8 mouse cellular contexts compared by ENCODE assay signal in the genomic region with DNA sequence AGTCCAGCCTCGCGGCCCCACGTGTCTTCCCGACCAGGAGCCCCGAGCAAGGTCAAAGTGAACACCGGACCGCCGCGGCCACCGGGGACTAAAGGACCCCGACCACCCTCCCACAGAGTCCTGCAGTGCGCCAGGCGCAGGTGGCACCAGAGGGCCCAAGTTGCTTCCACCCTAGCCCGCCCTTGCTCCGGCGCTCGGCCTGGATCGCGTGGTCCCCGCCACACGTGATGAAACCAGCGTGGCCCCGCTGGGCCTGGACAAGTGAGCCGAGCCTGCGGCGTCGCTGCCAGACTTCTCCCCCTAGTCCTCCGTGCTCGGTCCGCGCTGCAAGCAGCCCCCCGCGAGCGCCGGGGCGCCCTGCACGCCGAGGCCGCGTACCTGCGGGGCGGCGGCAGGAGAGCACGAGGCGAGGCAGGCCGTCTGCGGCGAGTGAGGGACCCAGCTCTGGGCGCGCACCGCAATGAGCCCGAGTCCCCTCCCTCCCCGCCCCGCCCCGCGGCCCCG. TPM values are rescaled to one million over a fixed set of nuclear protein-coding genes. Genes with fewer than 3 reads are reported as not detected.
DNase-seq lines count a peak whose midpoint lies in the region; ATAC-seq and TF ChIP-seq lines count a peak whose summit lies in the region.

No protein-coding gene starts in this region.

- no peaks in the 10 kb centered on the region for H3K9me3 ChIP-seq in lung, embryonic 15.5 days
- H3K9me3 ChIP-seq in forebrain, embryonic 16.5 days (ENCODE audit: control insufficient read depth, low read length), result 0 out of 2 replicates have a peak, but pooled peaks cover 3% of the 10 kb centered on the region
- H3K9me3 ChIP-seq in hindbrain, embryonic 15.5 days, result no peaks in the 10 kb centered on the region
- no peaks in the 10 kb centered on the region for H3K9me3 ChIP-seq in lung, postnatal 0 days (ENCODE audit: low read length)
- no peaks in the 10 kb centered on the region for H3K9me3 ChIP-seq in stomach, postnatal 0 days (ENCODE audit: control insufficient read depth, low read length)

- peaks cover 30% of the 10 kb centered on the region for H3K4me1 ChIP-seq in lung, embryonic 15.5 days
- peaks cover 5% of the 10 kb centered on the region for H3K4me1 ChIP-seq in cerebellum, adult 2 months (ENCODE audit: control insufficient read depth, insufficient read depth, low read length)
- H3K4me1 ChIP-seq in forebrain, embryonic 16.5 days (replicated peaks; ENCODE audit: control insufficient read depth, insufficient read depth, low read length), result peaks cover 32% of the 10 kb centered on the region
- peaks cover 43% of the 10 kb centered on the region for H3K4me1 ChIP-seq in hindbrain, embryonic 15.5 days (replicated peaks)
- H3K4me1 ChIP-seq in lung, postnatal 0 days (ENCODE audit: insufficient read depth, low read depth, low read length), result no peaks in the 10 kb centered on the region; the same call in 1 of the 2 replicates
- H3K4me1 ChIP-seq in stomach, postnatal 0 days (replicated peaks; ENCODE audit: control insufficient read depth, insufficient read depth), result 0 out of 2 replicates have a peak, but pooled peaks cover 4% of the 10 kb centered on the region

- peak overlapping the region; percentile 70 for H3K4me2 ChIP-seq in lung, embryonic 15.5 days
- H3K4me2 ChIP-seq in forebrain, embryonic 16.5 days (ENCODE audit: low read length), result peak overlapping the region; percentile 95
- peak overlapping the region; percentile 71 for H3K4me2 ChIP-seq in hindbrain, embryonic 15.5 days
- peak overlapping the region; percentile 85 for H3K4me2 ChIP-seq in lung, postnatal 0 days (replicated peaks; ENCODE audit: low read depth, low read length)
- peak overlapping the region; percentile 87 for H3K4me2 ChIP-seq in stomach, postnatal 0 days (replicated peaks; ENCODE audit: low read depth)

- H3K36me3 ChIP-seq in lung, embryonic 15.5 days, result peaks cover 44% of the 10 kb centered on the region
- H3K36me3 ChIP-seq in forebrain, embryonic 16.5 days (ENCODE audit: control insufficient read depth, insufficient read depth), result peaks cover 18% of the 10 kb centered on the region
- H3K36me3 ChIP-seq in hindbrain, embryonic 15.5 days, result peaks cover 54% of the 10 kb centered on the region
- H3K36me3 ChIP-seq in lung, postnatal 0 days (ENCODE audit: insufficient read depth, low read length), result peaks cover 4% of the 10 kb centered on the region; the same call in 1 of the 2 replicates
- peaks cover 15% of the 10 kb centered on the region for H3K36me3 ChIP-seq in stomach, postnatal 0 days (ENCODE audit: control insufficient read depth, insufficient read depth, low read length)

- TF ChIP-seq EP300 in lung, postnatal 0 days (IDR thresholded peaks at IDR 0.05), result no peak
- no peak for TF ChIP-seq EP300 in stomach, postnatal 0 days (optimal IDR thresholded peaks at IDR 0.05)

- peak overlapping the region; percentile 91 for H3K9ac ChIP-seq in lung, embryonic 15.5 days
- peak overlapping the region; percentile 95 for H3K9ac ChIP-seq in forebrain, embryonic 16.5 days (replicated peaks; ENCODE audit: low read depth, low read length)
- peak overlapping the region; percentile 99 for H3K9ac ChIP-seq in hindbrain, embryonic 15.5 days
- H3K9ac ChIP-seq in lung, postnatal 0 days (replicated peaks; ENCODE audit: low read depth), result peak overlapping the region; percentile 76
- peak overlapping the region; percentile 89 for H3K9ac ChIP-seq in stomach, postnatal 0 days (ENCODE audit: low read length)

- TF ChIP-seq POLR2A in cerebellum, adult 2 months (IDR thresholded peaks at IDR 0.05; ENCODE audit: borderline replicate concordance, insufficient read depth, low read length), result no peak; the same call in 1 of the 2 replicates

- peak overlapping the region; percentile 78 for H3K4me3 ChIP-seq in lung, embryonic 15.5 days
- peak overlapping the region; percentile 62 for H3K4me3 ChIP-seq in cerebellum, adult 2 months (replicated peaks; ENCODE audit: insufficient read depth, low read depth, low read length)
- peak overlapping the region; percentile 84 for H3K4me3 ChIP-seq in forebrain, embryonic 16.5 days (replicated peaks; ENCODE audit: low read length)
- peak overlapping the region; percentile 100 for H3K4me3 ChIP-seq in hindbrain, embryonic 15.5 days
- peak overlapping the region; percentile 68 for H3K4me3 ChIP-seq in lung, postnatal 0 days (ENCODE audit: low read depth, low read length)
- H3K4me3 ChIP-seq in stomach, postnatal 0 days (ENCODE audit: low read depth, low read length), result peak overlapping the region; percentile 92

- under 1% methylated on average over 49 of the region's 57 CpGs for WGBS in lung, embryonic 15.5 days
- under 1% methylated on average over 49 of the region's 57 CpGs for WGBS in cerebellum, adult 2 months
- under 1% methylated on average over 52 of the region's 57 CpGs for whole genome bisulfite sequencing in forebrain, embryonic 16.5 days
- WGBS in hindbrain, embryonic 15.5 days, result under 1% methylated on average over 51 of the region's 57 CpGs
- 3% methylated on average over 25 of the region's 57 CpGs for WGBS in lung, postnatal 0 days
- WGBS in stomach, postnatal 0 days, result under 1% methylated on average over 39 of the region's 57 CpGs

- TF ChIP-seq CTCF in cerebellum, adult 2 months (IDR thresholded peaks at IDR 0.05; ENCODE audit: borderline replicate concordance, insufficient read depth, low read depth, low read length), result no peak
- TF ChIP-seq CTCF in lung, postnatal 0 days (IDR thresholded peaks at IDR 0.05), result peak; percentile 35
- no peak for TF ChIP-seq CTCF in stomach, postnatal 0 days (IDR thresholded peaks at IDR 0.05; ENCODE audit: low read depth)

- peak overlapping the region; percentile 95 for H3K27ac ChIP-seq in lung, embryonic 15.5 days
- H3K27ac ChIP-seq in cerebellum, adult 2 months (ENCODE audit: insufficient read depth, low read length), result peak overlapping the region; percentile 96
- peak overlapping the region; percentile 93 for H3K27ac ChIP-seq in forebrain, embryonic 16.5 days (ENCODE audit: low read length)
- peak overlapping the region; percentile 98 for H3K27ac ChIP-seq in hindbrain, embryonic 15.5 days (replicated peaks)
- H3K27ac ChIP-seq in lung, postnatal 0 days (ENCODE audit: low read length), result peak overlapping the region; percentile 92
- peak overlapping the region; percentile 98 for H3K27ac ChIP-seq in stomach, postnatal 0 days (replicated peaks)

- no peak for DNase-seq in lung, postnatal 14 days
- no peak for DNase-seq in cerebellum, adult 2 months
- DNase-seq in lung, postnatal 0 days (ENCODE audit: low spot score), result no peak
- DNase-seq in stomach, postnatal 0 days (ENCODE audit: low spot score), result no peak
- DNase-seq in T-cell, adult 2 months (ENCODE audit: low spot score), result no peak

- H3K27me3 ChIP-seq in lung, embryonic 15.5 days, result no peaks in the 10 kb centered on the region
- no peaks in the 10 kb centered on the region for H3K27me3 ChIP-seq in cerebellum, adult 2 months (ENCODE audit: control insufficient read depth, insufficient read depth, low read length)
- no peaks in the 10 kb centered on the region for H3K27me3 ChIP-seq in forebrain, embryonic 16.5 days (replicated peaks; ENCODE audit: control insufficient read depth, insufficient read depth, low read length)
- H3K27me3 ChIP-seq in hindbrain, embryonic 15.5 days, result no peaks in the 10 kb centered on the region
- no peaks in the 10 kb centered on the region for H3K27me3 ChIP-seq in lung, postnatal 0 days (replicated peaks; ENCODE audit: insufficient read depth, low read length)
- no peaks in the 10 kb centered on the region for H3K27me3 ChIP-seq in stomach, postnatal 0 days (ENCODE audit: control insufficient read depth, insufficient read depth, low read length)

- peak; percentile 50 for ATAC-seq in lung, embryonic 15.5 days (ENCODE audit: borderline replicate concordance, extremely low read depth, low FRiP score, low TSS enrichment)
- ATAC-seq in forebrain, embryonic 16.5 days, result peak; percentile 59
- peak; percentile 71 for ATAC-seq in hindbrain, embryonic 15.5 days (ENCODE audit: low FRiP score, low read depth)
- peak; percentile 46 for ATAC-seq in lung, postnatal 0 days
- ATAC-seq in stomach, postnatal 0 days (ENCODE audit: low FRiP score, low TSS enrichment), result peak; percentile 62

RNA-seq across cellular contexts. Expression of a gene that starts 0.5 kb away (rescaled TPM):
- 303 and 360 TPM in 2 replicates for polyA plus RNA-seq in lung, embryonic 15.5 days (2015; fragmentation: Nextera tagmentation; extraction: Ambion mirVana)
- polyA plus RNA-seq in cerebellum, adult 2 months (2012; rRNA removed), result 156 and 173 TPM in 2 replicates
- polyA plus RNA-seq in forebrain, embryonic 16.5 days (2015; fragmentation: Nextera tagmentation; extraction: Ambion mirVana), result 215 and 231 TPM in 2 replicates
- 240 and 257 TPM in 2 replicates for polyA plus RNA-seq in hindbrain, embryonic 15.5 days (2015; fragmentation: Nextera tagmentation; extraction: Ambion mirVana)
- 115 and 120 TPM in 2 replicates for polyA plus RNA-seq in lung, postnatal 0 days (2015; fragmentation: Nextera tagmentation; extraction: Ambion mirVana)
- 295 and 324 TPM in 2 replicates for polyA plus RNA-seq in stomach, postnatal 0 days (2015; fragmentation: Nextera tagmentation; extraction: Ambion mirVana)

RNA-seq across cellular contexts. Expression of a gene that starts 0.6 kb away (rescaled TPM):
- 330 and 331 TPM in 2 replicates for polyA plus RNA-seq in lung, embryonic 15.5 days (2015; fragmentation: Nextera tagmentation; extraction: Ambion mirVana)
- polyA plus RNA-seq in cerebellum, adult 2 months (2012; rRNA removed), result 116 and 118 TPM in 2 replicates
- 295 and 312 TPM in 2 replicates for polyA plus RNA-seq in forebrain, embryonic 16.5 days (2015; fragmentation: Nextera tagmentation; extraction: Ambion mirVana)
- polyA plus RNA-seq in hindbrain, embryonic 15.5 days (2015; fragmentation: Nextera tagmentation; extraction: Ambion mirVana), result 272 and 273 TPM in 2 replicates
- 80.8 and 95.7 TPM in 2 replicates for polyA plus RNA-seq in lung, postnatal 0 days (2015; fragmentation: Nextera tagmentation; extraction: Ambion mirVana)
- polyA plus RNA-seq in stomach, postnatal 0 days (2015; fragmentation: Nextera tagmentation; extraction: Ambion mirVana), result 154 and 166 TPM in 2 replicates

RNA-seq across cellular contexts. Expression of a gene that starts 34.9 kb away (rescaled TPM):
- 17.0 and 19.1 TPM in 2 replicates for polyA plus RNA-seq in lung, embryonic 15.5 days (2015; fragmentation: Nextera tagmentation; extraction: Ambion mirVana)
- 27.5 and 30.8 TPM in 2 replicates for polyA plus RNA-seq in cerebellum, adult 2 months (2012; rRNA removed)
- polyA plus RNA-seq in forebrain, embryonic 16.5 days (2015; fragmentation: Nextera tagmentation; extraction: Ambion mirVana), result 34.4 and 35.5 TPM in 2 replicates
- 29.2 and 30.1 TPM in 2 replicates for polyA plus RNA-seq in hindbrain, embryonic 15.5 days (2015; fragmentation: Nextera tagmentation; extraction: Ambion mirVana)
- polyA plus RNA-seq in lung, postnatal 0 days (2015; fragmentation: Nextera tagmentation; extraction: Ambion mirVana), result 32.9 and 34.3 TPM in 2 replicates
- 31.4 and 36.2 TPM in 2 replicates for polyA plus RNA-seq in stomach, postnatal 0 days (2015; fragmentation: Nextera tagmentation; extraction: Ambion mirVana)

RNA-seq across cellular contexts. Expression of a gene that starts 43.6 kb away (rescaled TPM):
- 126 and 133 TPM in 2 replicates for polyA plus RNA-seq in lung, embryonic 15.5 days (2015; fragmentation: Nextera tagmentation; extraction: Ambion mirVana)
- polyA plus RNA-seq in cerebellum, adult 2 months (2012; rRNA removed), result 48.0 and 48.8 TPM in 2 replicates
- 194 and 201 TPM in 2 replicates for polyA plus RNA-seq in forebrain, embryonic 16.5 days (2015; fragmentation: Nextera tagmentation; extraction: Ambion mirVana)
- 156 and 158 TPM in 2 replicates for polyA plus RNA-seq in hindbrain, embryonic 15.5 days (2015; fragmentation: Nextera tagmentation; extraction: Ambion mirVana)
- polyA plus RNA-seq in lung, postnatal 0 days (2015; fragmentation: Nextera tagmentation; extraction: Ambion mirVana), result 109 and 114 TPM in 2 replicates
- polyA plus RNA-seq in stomach, postnatal 0 days (2015; fragmentation: Nextera tagmentation; extraction: Ambion mirVana), result 128 and 139 TPM in 2 replicates
